Mouse (Mus musculus): ENCODE measurements around the gene Tmed2. TPM values are rescaled to one million over a fixed set of nuclear protein-coding genes. Genes with fewer than 3 reads are reported as not detected.
"Not testable (repeated sequence)": the region's sequence is repeated elsewhere in the genome, so short reads cannot be mapped to it uniquely, and the experiment has no call there.

Tmed2 gene
- total RNA-seq, 2 experiments from 2014 or later: 524 to 638 TPM

- ATAC-seq (replicated peaks; ENCODE audit: low FRiP score, poor library complexity, severe bottlenecking): peak; percentile 96
These were observed 12.2 kb downstream of the Tmed2 start, which contains the start of gene Ddx55 for GRCm38 (mm10) chr5:124552558-124553307. Ddx55 (plus strand) TSS chr5:124552864.

- no peak for ATAC-seq (replicated peaks; ENCODE audit: low FRiP score, poor library complexity, severe bottlenecking)
These were observed 13.1 kb downstream of the Tmed2 start for GRCm38 (mm10) chr5:124553607-124554006.

GRCm38 (mm10) chr5:124555145-124555544 is 14.7 kb downstream of the Tmed2 start:
- ATAC-seq (replicated peaks; ENCODE audit: low FRiP score, poor library complexity, severe bottlenecking): no peak

GRCm38 (mm10) chr5:124571068-124571467 is 30.6 kb downstream of the Tmed2 start:
- ATAC-seq (replicated peaks; ENCODE audit: low FRiP score, poor library complexity, severe bottlenecking): no peak

GRCm38 (mm10) chr5:124575467-124575866 is 35.0 kb downstream of the Tmed2 start:
- ATAC-seq (replicated peaks; ENCODE audit: low FRiP score, poor library complexity, severe bottlenecking): no peak

GRCm38 (mm10) chr5:124578633-124579317 is 38.3 kb downstream of the Tmed2 start, which contains the start of the genes Eif2b1 and Gtf2h3:
Eif2b1 (minus strand) TSS chr5:124579131.
Gtf2h3 (plus strand) TSS chr5:124579140.
- peak; percentile 100 for ATAC-seq (replicated peaks; ENCODE audit: low FRiP score, poor library complexity, severe bottlenecking)

- ATAC-seq (replicated peaks; ENCODE audit: low FRiP score, poor library complexity, severe bottlenecking): no peak
These were observed 42.0 kb downstream of the Tmed2 start for GRCm38 (mm10) chr5:124582515-124582914.

GRCm38 (mm10) chr5:124592768-124593167 is 52.3 kb downstream of the Tmed2 start:
- no peak for ATAC-seq (replicated peaks; ENCODE audit: low FRiP score, poor library complexity, severe bottlenecking)

- peak; percentile 86 for ATAC-seq (replicated peaks; ENCODE audit: low FRiP score, poor library complexity, severe bottlenecking)
These were observed 58.0 kb downstream of the Tmed2 start for GRCm38 (mm10) chr5:124598224-124599174.

- not testable (repeated sequence) for ATAC-seq (replicated peaks; ENCODE audit: low FRiP score, poor library complexity, severe bottlenecking)
These were observed 59.2 kb downstream of the Tmed2 start for GRCm38 (mm10) chr5:124599726-124600125.

Other genes with a start within 250 kb of the Tmed2 start
- gene Mphosph9, start 212.7 kb upstream of the Tmed2 start, total RNA-seq (2015; ENCODE audit: low replicate concordance): 39.0 and 47.6 TPM in 2 replicates
- gene Mphosph9, start 212.7 kb upstream of the Tmed2 start, total RNA-seq (2017; ENCODE audit: low replicate concordance): 54.2 and 56.6 TPM in 2 replicates
- 2.9 and 8.4 TPM in 2 replicates for gene 2810006K23Rik, start 212.6 kb upstream of the Tmed2 start, total RNA-seq (2015; ENCODE audit: low replicate concordance)
- gene 2810006K23Rik, start 212.6 kb upstream of the Tmed2 start, total RNA-seq (2017; ENCODE audit: low replicate concordance): 5.1 and 6.2 TPM in 2 replicates
- 80.5 and 89.0 TPM in 2 replicates for gene Cdk2ap1, start 177.6 kb upstream of the Tmed2 start, total RNA-seq (2015; ENCODE audit: low replicate concordance)
- 70.8 and 92.4 TPM in 2 replicates for gene Cdk2ap1, start 177.6 kb upstream of the Tmed2 start, total RNA-seq (2017; ENCODE audit: low replicate concordance)
- 43.6 and 59.9 TPM in 2 replicates for gene Sbno1, start 114.7 kb upstream of the Tmed2 start, total RNA-seq (2015; ENCODE audit: low replicate concordance)
- 84.5 and 106 TPM in 2 replicates for gene Sbno1, start 114.7 kb upstream of the Tmed2 start, total RNA-seq (2017; ENCODE audit: low replicate concordance)
- gene Kmt5a, start 100.8 kb upstream of the Tmed2 start, total RNA-seq (2015; ENCODE audit: low replicate concordance): 307 and 377 TPM in 2 replicates
- gene Kmt5a, start 100.8 kb upstream of the Tmed2 start, total RNA-seq (2017; ENCODE audit: low replicate concordance): 344 and 488 TPM in 2 replicates
- gene Rilpl2, start 62.3 kb upstream of the Tmed2 start, total RNA-seq (2015; ENCODE audit: low replicate concordance): 7.1 and 7.9 TPM in 2 replicates
- 5.3 and 7.0 TPM in 2 replicates for gene Rilpl2, start 62.3 kb upstream of the Tmed2 start, total RNA-seq (2017; ENCODE audit: low replicate concordance)
- gene Snrnp35, start 57.6 kb upstream of the Tmed2 start, total RNA-seq (2015; ENCODE audit: low replicate concordance): 1.7 and 7.9 TPM in 2 replicates
- gene Snrnp35, start 57.6 kb upstream of the Tmed2 start, total RNA-seq (2017; ENCODE audit: low replicate concordance): 9.0 TPM in 1 of 2 replicates, not detected in the other
- not detected in 2 replicates for gene Rilpl1, start 9.3 kb upstream of the Tmed2 start, total RNA-seq (2015; ENCODE audit: low replicate concordance)
- not detected in 2 replicates for gene Rilpl1, start 9.3 kb upstream of the Tmed2 start, total RNA-seq (2017; ENCODE audit: low replicate concordance)
- gene Ddx55, start 12.2 kb downstream of the Tmed2 start, total RNA-seq (2015; ENCODE audit: low replicate concordance): 5.8 and 9.6 TPM in 2 replicates
- gene Ddx55, start 12.2 kb downstream of the Tmed2 start, total RNA-seq (2017; ENCODE audit: low replicate concordance): 5.0 and 10.5 TPM in 2 replicates
- 17.7 and 21.0 TPM in 2 replicates for gene Eif2b1, start 38.4 kb downstream of the Tmed2 start, total RNA-seq (2015; ENCODE audit: low replicate concordance)
- gene Eif2b1, start 38.4 kb downstream of the Tmed2 start, total RNA-seq (2017; ENCODE audit: low replicate concordance): 7.8 and 15.2 TPM in 2 replicates
- 6.1 and 20.5 TPM in 2 replicates for gene Gtf2h3, start 38.4 kb downstream of the Tmed2 start, total RNA-seq (2015; ENCODE audit: low replicate concordance)
- gene Gtf2h3, start 38.4 kb downstream of the Tmed2 start, total RNA-seq (2017; ENCODE audit: low replicate concordance): 4.7 and 16.6 TPM in 2 replicates
- gene Atp6v0a2, start 87.9 kb downstream of the Tmed2 start, total RNA-seq (2015; ENCODE audit: low replicate concordance): 3.8 and 7.2 TPM in 2 replicates
- 7.6 and 8.5 TPM in 2 replicates for gene Atp6v0a2, start 87.9 kb downstream of the Tmed2 start, total RNA-seq (2017; ENCODE audit: low replicate concordance)
- gene Dnah10, start 184.4 kb downstream of the Tmed2 start, total RNA-seq (2015; ENCODE audit: low replicate concordance): under 0.01 TPM in 1 of 2 replicates, not detected in the other
- gene Dnah10, start 184.4 kb downstream of the Tmed2 start, total RNA-seq (2017; ENCODE audit: low replicate concordance): not detected in 2 replicates